Mouse (Mus musculus): ENCODE data around the gene L3mbtl4.
"Not testable (repeated sequence)": the region's sequence is repeated elsewhere in the genome, so short reads cannot be mapped to it uniquely, and the experiment has no call there.

L3mbtl4 gene

GRCm38 (mm10) chr17:68405993-68406392, 132.4 kb downstream of the L3mbtl4 start:
- no peak for DNase-seq (ENCODE audit: low spot score)

- not testable (repeated sequence) for DNase-seq (ENCODE audit: low spot score)
These were observed 133.5 kb downstream of the L3mbtl4 start for GRCm38 (mm10) chr17:68407121-68407520.

- DNase-seq (ENCODE audit: low spot score) = no peak
These were observed 149.3 kb downstream of the L3mbtl4 start for GRCm38 (mm10) chr17:68422663-68423498.

DNA sequence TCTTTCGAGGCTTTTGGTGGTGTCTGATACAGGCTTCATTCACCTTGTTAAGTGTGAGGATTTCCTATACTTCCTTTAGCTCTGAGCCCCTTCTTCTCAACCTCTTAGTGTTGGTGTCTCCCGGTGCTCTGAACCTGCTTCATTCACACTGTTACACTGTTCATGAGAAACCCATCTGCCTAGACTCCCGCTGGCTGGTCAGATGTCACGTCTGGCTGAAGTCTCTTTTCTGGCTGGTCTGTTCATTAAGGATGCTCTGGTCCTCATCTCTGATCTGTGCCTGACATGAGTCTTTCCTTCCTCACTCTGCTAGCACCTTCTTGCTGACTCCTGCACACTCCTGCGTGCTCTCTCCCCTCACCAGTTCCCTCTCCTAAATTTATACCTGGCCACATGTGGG, 160.0 kb downstream of the L3mbtl4 start:
- DNase-seq (ENCODE audit: low spot score) = no peak

DNA sequence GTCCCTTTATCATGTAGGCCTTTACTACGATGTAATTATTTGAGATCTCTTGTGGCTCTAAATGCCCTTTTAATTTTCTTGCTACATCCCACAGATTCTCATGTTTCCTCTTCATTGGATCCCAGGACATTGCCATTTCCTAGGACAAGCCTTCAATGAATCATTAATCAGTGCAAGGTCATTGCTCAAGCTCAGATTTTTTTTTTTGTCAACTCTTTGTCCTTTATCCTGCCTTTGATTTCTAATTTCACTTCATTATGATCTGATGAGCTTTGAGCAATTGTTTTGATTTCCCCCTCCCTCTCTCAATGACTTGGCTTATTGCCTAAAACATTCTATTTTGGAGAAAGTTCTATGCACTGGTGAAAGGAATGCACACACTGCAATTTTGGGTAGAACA, 177.3 kb downstream of the L3mbtl4 start:
- no peak for DNase-seq (ENCODE audit: low spot score)

DNA sequence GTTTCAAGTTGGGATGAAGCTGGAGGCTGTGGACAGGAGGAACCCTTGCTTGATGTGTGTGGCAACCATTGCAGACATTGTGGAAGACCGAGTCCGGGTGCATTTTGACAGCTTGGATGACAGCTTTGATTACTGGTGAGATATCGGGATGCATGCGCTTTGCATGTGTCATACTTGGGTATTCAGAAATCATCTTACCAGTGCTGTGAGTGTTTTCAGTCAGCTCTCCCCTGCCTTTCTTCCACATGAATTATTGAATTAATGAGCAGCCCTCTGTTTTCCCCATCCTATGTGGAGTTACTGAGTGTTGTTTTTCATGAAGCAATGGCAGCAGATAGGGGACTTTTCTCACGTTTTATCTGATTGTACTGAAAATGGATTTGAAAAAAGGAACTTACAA, 187.9 kb downstream of the L3mbtl4 start:
- no peak for DNase-seq (ENCODE audit: low spot score)

DNA sequence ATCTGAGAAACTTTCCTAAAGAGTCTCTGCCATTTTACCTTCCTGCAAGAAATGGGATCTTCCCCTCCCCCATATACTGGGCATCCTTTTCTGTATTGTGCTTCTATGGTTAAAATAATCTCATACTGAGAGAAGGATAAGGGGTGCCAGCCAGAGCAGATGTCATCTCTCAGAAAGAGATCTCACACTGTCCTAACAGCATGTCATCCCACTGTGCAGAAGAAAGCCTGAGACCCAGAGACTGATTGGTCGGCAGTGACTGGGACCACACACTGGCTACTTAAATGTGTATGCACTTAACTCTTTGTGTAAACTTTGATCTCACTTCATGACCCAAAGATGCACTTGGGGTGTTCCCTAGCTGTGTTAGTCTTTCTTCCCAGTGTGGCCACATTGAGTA, 193.7 kb downstream of the L3mbtl4 start:
- no peak for DNase-seq (ENCODE audit: low spot score)

DNA sequence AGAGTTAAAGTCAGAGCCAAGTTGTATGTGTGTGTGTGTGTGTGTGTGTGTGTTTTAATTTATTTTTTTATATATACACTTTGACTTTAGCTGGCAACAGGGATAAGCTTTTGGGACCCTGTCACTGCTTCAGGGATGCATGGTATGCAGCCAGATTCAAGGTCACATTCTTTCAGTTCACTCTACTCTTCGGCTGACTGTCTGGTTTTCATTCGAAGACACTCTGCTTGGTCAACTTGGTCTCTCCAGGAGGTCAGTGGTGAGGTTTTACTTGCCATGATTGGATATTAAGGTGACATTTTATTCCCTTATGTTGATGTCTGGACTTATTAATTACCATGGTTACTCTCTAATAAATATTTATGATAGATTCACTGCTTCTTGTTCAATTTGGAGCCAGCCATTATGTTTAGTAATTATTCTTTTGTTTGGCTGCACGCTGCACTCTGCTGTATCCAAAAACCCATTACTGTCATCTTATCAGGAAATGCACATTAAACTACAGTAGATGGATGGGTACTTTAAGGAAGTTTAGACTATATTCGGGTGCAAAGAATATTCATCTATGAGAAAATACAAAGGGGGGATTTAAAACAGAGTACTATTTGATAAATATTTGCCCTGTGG, 216.6 kb downstream of the L3mbtl4 start:
- no peak for DNase-seq (ENCODE audit: low spot score)

- no peak for DNase-seq (ENCODE audit: low spot score)
These were observed 218.6 kb downstream of the L3mbtl4 start for GRCm38 (mm10) chr17:68492231-68492630.

DNA sequence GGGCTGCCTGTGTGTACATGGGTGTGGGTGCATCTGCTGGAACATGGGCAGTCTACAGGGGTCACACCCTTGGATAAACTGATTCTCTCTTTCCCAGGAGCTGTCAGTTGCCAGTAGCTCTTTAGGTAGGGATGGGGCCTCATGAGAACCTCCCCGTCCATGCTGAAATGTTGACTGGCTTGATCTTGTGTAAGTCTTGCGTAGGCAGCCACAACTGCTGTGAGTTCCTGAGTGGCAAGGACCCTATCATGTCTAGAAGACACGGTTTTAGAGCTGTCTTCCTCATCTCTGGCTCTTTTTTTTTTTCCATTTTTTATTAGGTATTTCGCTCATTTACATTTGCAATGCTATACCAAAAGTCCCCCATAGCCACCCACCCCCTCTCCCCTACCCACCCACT, 229.4 kb downstream of the L3mbtl4 start:
- DNase-seq (ENCODE audit: low spot score) = not testable (repeated sequence)

DNA sequence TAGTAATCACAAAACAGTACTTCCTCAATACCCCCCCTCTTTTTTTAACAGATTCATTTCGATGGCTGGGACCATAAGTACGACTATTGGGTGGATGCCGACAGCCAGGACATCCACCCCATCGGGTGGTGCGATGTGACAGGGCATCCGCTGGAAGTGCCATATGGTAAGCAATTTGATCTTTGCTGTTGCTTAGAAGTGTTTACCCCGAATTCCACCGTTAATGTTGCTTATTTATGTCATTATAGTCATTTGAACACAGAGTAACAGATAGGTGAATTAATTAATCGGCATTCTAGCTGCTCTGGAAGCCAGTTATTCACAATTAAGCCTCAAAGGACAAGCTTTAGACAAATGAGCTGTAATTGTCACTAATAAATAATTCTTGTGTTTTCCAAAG, 286.1 kb downstream of the L3mbtl4 start:
- no peak for DNase-seq (ENCODE audit: low spot score)

DNA sequence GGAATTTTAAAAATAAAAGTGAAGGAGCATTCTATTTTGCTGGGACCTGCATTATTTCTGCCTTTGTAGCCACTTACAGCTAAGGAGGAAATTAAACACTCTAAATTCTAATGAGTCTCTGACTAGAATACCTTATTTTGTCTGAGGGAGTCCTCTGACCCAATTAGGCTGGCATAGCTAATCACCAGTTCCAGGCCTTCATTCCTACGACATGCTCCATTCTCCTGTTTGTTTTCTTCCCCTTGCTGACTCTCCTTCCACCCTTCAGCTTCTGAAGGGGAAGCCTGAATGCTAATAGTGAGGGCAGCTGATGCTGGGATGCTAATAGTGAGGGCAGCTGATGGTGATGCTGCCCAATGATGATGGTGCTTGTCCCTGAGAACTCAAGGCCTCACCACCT, 286.7 kb downstream of the L3mbtl4 start:
- DNase-seq (ENCODE audit: low spot score) = no peak

DNA sequence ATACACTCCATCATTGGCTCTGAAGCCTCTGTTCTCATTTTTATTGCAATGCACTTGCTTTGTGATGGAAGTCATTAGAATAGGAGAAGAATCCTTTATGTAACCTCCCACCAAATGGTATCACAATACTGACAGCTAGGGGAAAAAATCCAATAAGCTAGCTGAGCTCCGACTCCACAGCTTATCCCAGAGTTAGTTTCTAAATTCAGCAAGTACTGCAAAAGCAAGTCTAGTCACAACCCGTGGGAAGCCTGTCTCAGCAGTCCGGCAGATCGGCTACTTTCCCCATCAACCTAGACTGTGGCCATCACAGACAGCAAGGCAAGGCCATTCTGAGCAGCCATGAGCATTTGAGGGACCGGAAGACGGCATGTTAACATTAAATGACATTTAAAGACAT, 298.2 kb downstream of the L3mbtl4 start:
- no peak for DNase-seq (ENCODE audit: low spot score)

DNA sequence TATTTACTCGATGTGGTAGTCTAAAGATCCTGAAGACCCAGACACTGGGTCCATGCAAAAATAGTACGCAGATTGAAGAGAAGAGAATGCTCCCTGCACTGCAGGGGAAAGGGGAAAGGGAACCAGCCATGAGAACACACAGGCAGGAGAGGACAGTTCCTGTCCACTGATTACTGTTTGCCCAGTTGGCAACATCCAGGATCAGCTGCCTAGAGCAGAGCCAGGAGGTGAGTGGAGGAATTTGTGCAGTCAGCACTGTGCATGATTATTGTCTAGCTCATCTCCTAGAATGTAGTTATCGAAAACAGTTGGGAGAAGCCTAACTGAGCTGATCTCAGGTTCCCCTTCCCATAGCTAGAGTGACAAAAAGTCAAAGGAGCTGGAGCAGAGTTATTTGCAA, 311.6 kb downstream of the L3mbtl4 start:
- DNase-seq (ENCODE audit: low spot score) = no peak

DNA sequence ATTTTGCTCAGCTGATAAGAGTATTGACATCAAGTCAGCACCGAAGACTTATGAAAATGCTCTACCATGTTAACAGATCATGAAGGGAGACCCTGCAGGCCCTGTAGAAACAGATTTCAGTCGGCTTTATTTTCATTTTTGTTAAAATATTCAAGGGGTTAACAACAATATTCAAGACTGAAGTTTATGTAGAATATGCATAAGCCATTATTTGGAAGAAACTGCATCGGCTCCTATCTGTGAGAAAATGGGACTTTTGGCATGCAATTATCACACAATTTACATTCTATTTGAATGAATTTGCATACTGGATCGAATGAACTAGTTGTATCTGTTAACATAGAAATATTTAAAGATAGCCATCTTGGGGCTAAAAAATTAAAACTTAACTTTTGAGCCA, 318.0 kb downstream of the L3mbtl4 start:
- no peak for DNase-seq (ENCODE audit: low spot score)

DNA sequence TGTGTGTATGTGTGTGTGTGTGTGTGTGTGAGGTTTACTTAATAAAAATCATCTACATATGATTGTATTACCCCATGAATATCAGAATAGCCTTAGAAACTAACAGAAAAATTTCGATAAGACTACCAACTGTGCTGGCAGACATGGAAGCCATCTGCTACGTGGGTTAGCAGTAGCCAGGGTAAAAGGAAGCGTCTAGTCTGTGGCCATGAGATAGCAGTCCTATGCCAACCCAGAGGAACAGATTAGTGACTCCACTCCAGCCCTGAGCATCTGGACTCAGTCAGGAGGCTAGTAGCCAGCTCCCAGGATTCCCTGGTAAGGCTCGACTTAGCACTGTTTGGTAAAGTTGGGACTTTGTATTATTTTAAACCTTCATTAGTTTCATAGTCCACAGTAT, 329.1 kb downstream of the L3mbtl4 start:
- no peak for DNase-seq (ENCODE audit: low spot score)

- DNase-seq (ENCODE audit: low spot score) = no peak
These were observed 334.1 kb downstream of the L3mbtl4 start for GRCm38 (mm10) chr17:68607691-68608090.

- DNase-seq (ENCODE audit: low spot score) = no peak
These were observed 337.6 kb downstream of the L3mbtl4 start for GRCm38 (mm10) chr17:68611247-68611646.

- no peak for DNase-seq (ENCODE audit: low spot score)
These were observed 351.7 kb downstream of the L3mbtl4 start for GRCm38 (mm10) chr17:68625281-68625680.

DNA sequence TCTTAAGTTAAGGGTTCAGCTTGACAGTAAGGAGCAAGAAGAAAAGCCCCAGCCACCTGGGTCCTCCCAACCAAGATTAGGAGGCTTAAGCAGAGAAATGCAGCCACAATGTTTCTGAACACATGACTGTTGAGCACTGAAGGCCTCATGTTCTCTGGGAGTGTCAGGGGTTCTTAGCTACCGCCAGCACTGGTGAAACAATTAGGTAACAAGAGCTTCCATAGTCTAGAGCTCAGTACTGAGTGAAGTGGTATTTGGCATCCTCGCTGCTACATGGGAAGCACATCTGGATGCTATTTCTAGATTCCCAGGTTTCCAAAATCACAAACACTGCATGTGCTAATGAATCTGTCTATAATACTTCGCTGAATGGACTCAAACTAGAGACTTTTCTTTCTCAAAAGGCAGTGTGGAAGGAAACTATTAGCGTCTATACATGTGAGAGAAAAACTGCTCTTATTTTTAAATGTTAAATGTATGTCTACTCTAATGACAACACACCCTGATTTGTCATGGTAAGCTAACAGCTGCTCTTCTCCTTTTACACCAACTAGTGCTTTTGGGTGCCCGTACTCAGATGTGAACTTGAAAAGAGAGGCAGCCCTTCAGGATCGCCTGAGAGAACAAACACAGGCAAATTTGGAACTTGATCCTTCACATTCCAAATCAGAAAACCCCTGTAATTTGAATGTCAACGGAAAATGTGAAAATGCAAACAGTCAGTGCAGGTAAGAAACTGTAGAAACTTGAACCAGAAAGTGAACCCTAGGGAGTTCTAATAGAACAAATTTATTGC, 356.2 kb downstream of the L3mbtl4 start:
- DNase-seq (ENCODE audit: low spot score) = no peak

DNA sequence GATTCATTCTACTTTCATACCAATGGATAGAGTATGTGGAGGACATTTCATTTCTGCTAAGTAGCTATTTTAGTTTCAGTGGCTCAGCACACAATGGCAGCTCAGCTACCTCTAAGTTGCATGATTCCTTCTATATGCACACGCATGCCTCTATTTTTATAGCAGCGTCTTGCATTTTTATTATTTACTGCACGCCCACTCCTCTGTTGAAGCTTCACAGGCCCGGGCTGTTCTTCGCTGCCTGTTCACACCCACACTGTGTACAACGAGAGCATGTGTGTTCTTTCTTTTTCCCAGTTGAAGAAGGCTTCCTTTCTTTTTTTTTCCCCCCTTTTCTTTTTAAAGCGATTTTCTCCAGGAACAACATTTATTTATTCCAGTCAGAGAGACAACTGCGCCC, 357.8 kb downstream of the L3mbtl4 start:
- DNase-seq (ENCODE audit: low spot score) = no peak

DNA sequence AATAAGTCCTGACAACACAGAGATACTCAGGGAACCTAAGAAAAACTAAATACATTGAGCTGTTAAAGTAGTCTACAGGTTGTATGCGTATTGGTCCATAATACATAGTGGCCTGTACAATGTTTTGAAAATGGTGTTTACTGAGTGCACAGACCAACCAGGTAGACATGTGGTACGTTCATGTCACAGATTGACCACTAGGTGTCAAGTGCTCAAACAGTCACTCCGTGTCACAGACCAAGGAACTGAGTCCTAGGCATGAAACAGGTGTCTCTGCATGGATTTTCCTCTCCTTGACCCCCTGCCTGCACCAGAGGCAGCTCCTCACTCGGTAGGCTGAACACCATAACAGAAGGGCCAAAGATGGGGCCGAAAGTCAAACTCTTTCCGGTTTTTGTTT, 366.6 kb downstream of the L3mbtl4 start:
- no peak for DNase-seq (ENCODE audit: low spot score)

DNA sequence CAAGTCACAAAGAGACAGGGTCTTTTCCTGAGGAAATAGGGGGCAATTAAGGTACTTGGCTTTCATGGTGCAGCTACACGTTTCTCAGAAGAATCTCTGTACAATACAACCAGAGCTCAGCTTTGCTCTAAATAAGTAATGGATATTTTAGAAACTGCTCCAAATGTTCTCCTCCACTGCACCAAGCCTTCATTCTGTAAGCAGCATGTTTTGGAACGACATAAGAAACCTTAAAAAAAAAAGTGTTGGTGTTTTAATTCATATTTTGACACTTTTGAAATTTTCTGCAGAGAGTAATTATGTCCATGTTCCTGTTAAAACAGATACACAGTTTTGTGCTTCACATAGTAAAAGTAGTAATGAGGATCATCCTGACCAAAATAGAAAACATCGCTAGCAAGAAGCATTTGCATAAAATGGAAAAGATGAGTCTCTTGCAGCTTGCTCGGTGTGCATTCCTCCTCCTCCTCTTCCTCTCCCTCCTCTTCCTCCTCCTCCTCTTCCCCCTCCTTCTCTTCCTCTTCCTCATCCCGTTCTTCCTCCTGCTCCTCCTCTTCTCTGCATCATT, 369.0 kb downstream of the L3mbtl4 start:
- no peak for DNase-seq (ENCODE audit: low spot score)
